Mouse (Mus musculus) neural tube, embryonic 11.5 days (tissue): ENCODE results near the gene Tnnt3. TPM values are rescaled to one million over a fixed set of nuclear protein-coding genes. Genes with fewer than 3 reads are reported as not detected.

Experiments used
- polyA plus RNA-seq: library from polyadenylated mRNA; unstranded; fragments of >200 nt; fragmentation: Nextera tagmentation; extraction: Ambion mirVana; gene quantifications from 2 replicates; pipeline ENCODE4 v1.2.1, GENCODE M21; 2014

Tnnt3 gene
- polyA plus RNA-seq, 1 experiment from 2014 or later = 6.5 TPM

Other genes starting within 250 kb of the Tnnt3 start
- not detected in 2 replicates for gene Gm2431, start 240.5 kb upstream of the Tnnt3 start, polyA plus RNA-seq
- not detected in 2 replicates for gene Gm4559, start 224.5 kb upstream of the Tnnt3 start, polyA plus RNA-seq
- gene Krtap5-1, start 201.7 kb upstream of the Tnnt3 start, polyA plus RNA-seq = not detected in 2 replicates
- not detected in 2 replicates for gene Krtap5-4, start 195.3 kb upstream of the Tnnt3 start, polyA plus RNA-seq
- gene Ifitm10, start 125.1 kb upstream of the Tnnt3 start, polyA plus RNA-seq = not detected in 2 replicates
- not detected in 2 replicates for gene Gm49369, start 116.2 kb upstream of the Tnnt3 start, polyA plus RNA-seq
- 176 and 189 TPM in 2 replicates for gene Ctsd, start 110.8 kb upstream of the Tnnt3 start, polyA plus RNA-seq
- not detected in 2 replicates for gene Syt8, start 64.0 kb upstream of the Tnnt3 start, polyA plus RNA-seq
- gene Tnni2, start 57.0 kb upstream of the Tnnt3 start, polyA plus RNA-seq = 2.1 and 3.5 TPM in 2 replicates
- 15.1 and 21.0 TPM in 2 replicates for gene Lsp1, start 38.0 kb upstream of the Tnnt3 start, polyA plus RNA-seq
- gene Mrpl23, start 33.9 kb downstream of the Tnnt3 start, polyA plus RNA-seq = 10.6 and 20.0 TPM in 2 replicates
- gene Igf2, start 168.0 kb downstream of the Tnnt3 start, polyA plus RNA-seq = 316 and 368 TPM in 2 replicates
- not detected in 2 replicates for gene Gm49394, start 171.1 kb downstream of the Tnnt3 start, polyA plus RNA-seq
- gene Ins2, start 244.5 kb downstream of the Tnnt3 start, polyA plus RNA-seq = not detected in 2 replicates